Mouse (Mus musculus) kidney, embryonic 15.5 days (tissue): ENCODE results near the gene Tmem11. TPM values are rescaled to one million over a fixed set of nuclear protein-coding genes. Genes with fewer than 3 reads are reported as not detected.
"Not testable (repeated sequence)": the region's sequence is repeated elsewhere in the genome, so short reads cannot be mapped to it uniquely, and the experiment has no call there.

Experiments
- ATAC-seq: fragments of 200-750 bp; cut with Nextera tagmentation; replicated peaks from 2 replicates; pipeline ENCODE4 v1.8.0; 2017; ENCODE audit warnings: moderate TSS enrichment; ENCODE audit not compliant: low FRiP score
- H3K27ac ChIP-seq: fragments of 300-500 bp; sonication (generic); 2 replicates; pipeline ENCODE4 v1.5.1; 2015; ENCODE audit warnings: mild to moderate bottlenecking, inconsistent platforms
- H3K27me3 ChIP-seq: fragments of 300-500 bp; sonication (generic); 2 replicates; pipeline ENCODE4 v1.6.1; 2015; ENCODE audit warnings: inconsistent platforms
- H3K36me3 ChIP-seq: fragments of 300-500 bp; sonication (generic); 2 replicates; pipeline ENCODE4 v1.6.1; 2015; ENCODE audit warnings: inconsistent platforms
- H3K4me1 ChIP-seq: fragments of 300-500 bp; sonication (generic); 2 replicates; pipeline ENCODE4 v1.6.1; 2015; ENCODE audit warnings: inconsistent platforms
- H3K4me2 ChIP-seq: fragments of 300-500 bp; sonication (generic); 2 replicates; pipeline ENCODE4 v1.6.1; 2015; ENCODE audit warnings: moderate library complexity, mild to moderate bottlenecking, inconsistent platforms
- H3K4me3 ChIP-seq: fragments of 300-500 bp; sonication (generic); replicated peaks from 2 replicates; pipeline ENCODE4 v1.5.1; 2015; ENCODE audit warnings: mild to moderate bottlenecking, inconsistent platforms
- H3K9ac ChIP-seq: fragments of 300-500 bp; sonication (generic); 2 replicates; pipeline ENCODE4 v1.6.1; 2015; ENCODE audit warnings: mild to moderate bottlenecking, inconsistent platforms
- H3K9me3 ChIP-seq: fragments of 300-500 bp; sonication (generic); replicated peaks from 2 replicates; pipeline ENCODE4 v1.6.1; 2016; ENCODE audit warnings: inconsistent platforms
- WGBS: fragments of 180-500 bp; shearing (Covaris S2); methylation state at CpG from one replicate; pipeline ENCODE4 v1.1.7; 2015; ENCODE audit warnings: mixed read lengths; 5-methylcytosine and 5-hydroxymethylcytosine counted together
- polyA plus RNA-seq: library from polyadenylated mRNA; unstranded; fragments of >200 nt; fragmentation: Nextera tagmentation; extraction: Ambion mirVana; gene quantifications from 2 replicates; pipeline ENCODE4 v1.2.1, GENCODE M21; 2015

The Tmem11 gene
- polyA plus RNA-seq, 1 experiment from 2014 or later = 67.7 TPM

GRCm38 (mm10) chr11:60879423-60879822 is 351 bp upstream of the Tmem11 start:
- Histone ChIP-seq H3K27me3 (no peaks in the 10 kb centered on the region), H3K4me1 (peaks cover 44% of the 10 kb centered on the region), H3K36me3 (peaks cover 6% of the 10 kb centered on the region; the same call in 1 of the 2 replicates), H3K9ac (peak overlapping the region; percentile 98), H3K9me3 (no peaks in the 10 kb centered on the region), H3K4me3 (peak overlapping the region; percentile 96), H3K27ac (peak overlapping the region; percentile 98), H3K4me2 (peak overlapping the region; percentile 62)
- ATAC-seq = no peak
- WGBS = 2% methylated on average over 11 of the region's 11 CpGs

- Histone ChIP-seq H3K4me3 (peak overlapping the region; percentile 96), H3K36me3 (peaks cover 6% of the 10 kb centered on the region; the same call in 1 of the 2 replicates), H3K4me1 (peaks cover 51% of the 10 kb centered on the region), H3K27me3 (no peaks in the 10 kb centered on the region), H3K27ac (peak overlapping the region; percentile 98), H3K9me3 (no peaks in the 10 kb centered on the region), H3K4me2 (peak overlapping the region; percentile 62), H3K9ac (peak overlapping the region; percentile 98)
- ATAC-seq = peak; percentile 76
- under 1% methylated on average over 51 of the region's 52 CpGs for WGBS
Observed at GRCm38 (mm10) chr11:60878056-60878612, 938 bp downstream of the Tmem11 start.

GRCm38 (mm10) chr11:60873101-60873500 is 6.0 kb downstream of the Tmem11 start:
- 79% methylated on average over 6 of the region's 6 CpGs for WGBS
- ATAC-seq = no peak
- no peak overlapping the region for H3K4me3 ChIP-seq
- no peak overlapping the region for H3K27ac ChIP-seq
- no peaks in the 10 kb centered on the region for H3K9me3 ChIP-seq
- no peaks in the 10 kb centered on the region for H3K27me3 ChIP-seq
- no peak overlapping the region for H3K9ac ChIP-seq
- peaks cover 32% of the 10 kb centered on the region for H3K36me3 ChIP-seq
- no peak overlapping the region for H3K4me2 ChIP-seq
- H3K4me1 ChIP-seq = peaks cover 59% of the 10 kb centered on the region

GRCm38 (mm10) chr11:60871409-60871808 is 7.7 kb downstream of the Tmem11 start:
- H3K4me2 ChIP-seq = no peak overlapping the region
- no peaks in the 10 kb centered on the region for H3K9me3 ChIP-seq
- peaks cover 58% of the 10 kb centered on the region for H3K4me1 ChIP-seq
- no peak overlapping the region for H3K27ac ChIP-seq
- ATAC-seq = no peak
- H3K9ac ChIP-seq = no peak overlapping the region
- WGBS = 65% methylated on average over 4 of the region's 4 CpGs
- H3K36me3 ChIP-seq = peaks cover 45% of the 10 kb centered on the region
- no peaks in the 10 kb centered on the region for H3K27me3 ChIP-seq
- no peak overlapping the region for H3K4me3 ChIP-seq

GRCm38 (mm10) chr11:60869471-60869870 is 9.6 kb downstream of the Tmem11 start:
- H3K27ac ChIP-seq, ATAC-seq, H3K4me2 ChIP-seq, H3K4me3 ChIP-seq, H3K27me3 ChIP-seq, H3K9ac ChIP-seq, H3K9me3 ChIP-seq: not testable (repeated sequence)
- Histone ChIP-seq H3K36me3 (peaks cover 52% of the 10 kb centered on the region), H3K4me1 (peaks cover 38% of the 10 kb centered on the region)
- 94% methylated on average over 6 of the region's 6 CpGs for WGBS

GRCm38 (mm10) chr11:60867904-60868303 is 11.2 kb downstream of the Tmem11 start:
- 56% methylated on average over 8 of the region's 8 CpGs for WGBS
- Histone ChIP-seq H3K9ac (no peak overlapping the region), H3K36me3 (peaks cover 67% of the 10 kb centered on the region), H3K27me3 (no peaks in the 10 kb centered on the region), H3K4me1 (peaks cover 29% of the 10 kb centered on the region), H3K4me3 (no peak overlapping the region), H3K27ac (no peak overlapping the region), H3K4me2 (no peak overlapping the region), H3K9me3 (no peaks in the 10 kb centered on the region)
- ATAC-seq = peak; percentile 69; the same call in 1 of the 2 replicates

- peaks cover 68% of the 10 kb centered on the region for H3K36me3 ChIP-seq
- ATAC-seq = no peak
- 90% methylated on average over 3 of the region's 3 CpGs for WGBS
- no peak overlapping the region for H3K4me3 ChIP-seq
- no peaks in the 10 kb centered on the region for H3K27me3 ChIP-seq
- no peak overlapping the region for H3K27ac ChIP-seq
- no peaks in the 10 kb centered on the region for H3K9me3 ChIP-seq
- H3K9ac ChIP-seq = no peak overlapping the region
- no peak overlapping the region for H3K4me2 ChIP-seq
- peaks cover 25% of the 10 kb centered on the region for H3K4me1 ChIP-seq
Observed at GRCm38 (mm10) chr11:60867456-60867855, 11.6 kb downstream of the Tmem11 start.

- H3K9me3 ChIP-seq = no peaks in the 10 kb centered on the region
- H3K36me3 ChIP-seq = peaks cover 75% of the 10 kb centered on the region
- H3K9ac ChIP-seq = no peak overlapping the region
- ATAC-seq = no peak
- 64% methylated on average over 2 of the region's 2 CpGs for WGBS
- H3K4me1 ChIP-seq = peaks cover 17% of the 10 kb centered on the region
- H3K27ac ChIP-seq = no peak overlapping the region
- no peak overlapping the region for H3K4me2 ChIP-seq
- no peak overlapping the region for H3K4me3 ChIP-seq
- H3K27me3 ChIP-seq = no peaks in the 10 kb centered on the region
Observed at GRCm38 (mm10) chr11:60866021-60866420, 13.1 kb downstream of the Tmem11 start.

GRCm38 (mm10) chr11:60864916-60865315 is 14.2 kb downstream of the Tmem11 start:
- Histone ChIP-seq H3K4me3 (no peak overlapping the region), H3K27ac (no peak overlapping the region), H3K4me1 (peaks cover 17% of the 10 kb centered on the region), H3K36me3 (peaks cover 80% of the 10 kb centered on the region), H3K9ac (no peak overlapping the region), H3K9me3 (no peaks in the 10 kb centered on the region), H3K4me2 (no peak overlapping the region), H3K27me3 (no peaks in the 10 kb centered on the region)
- ATAC-seq = no peak
- WGBS = 85% methylated on average over 14 of the region's 14 CpGs

GRCm38 (mm10) chr11:60864166-60864565 is 14.9 kb downstream of the Tmem11 start:
- Histone ChIP-seq H3K4me2 (no peak overlapping the region), H3K27ac (no peak overlapping the region), H3K4me1 (peaks cover 17% of the 10 kb centered on the region), H3K9ac (no peak overlapping the region), H3K36me3 (peaks cover 80% of the 10 kb centered on the region), H3K27me3 (no peaks in the 10 kb centered on the region), H3K4me3 (no peak overlapping the region), H3K9me3 (no peaks in the 10 kb centered on the region)
- ATAC-seq = no peak
- WGBS = 92% methylated on average over 2 of the region's 2 CpGs

- ATAC-seq = no peak
- 87% methylated on average over 4 of the region's 4 CpGs for WGBS
Observed at GRCm38 (mm10) chr11:60863196-60863595, 15.9 kb downstream of the Tmem11 start.

GRCm38 (mm10) chr11:60861993-60862392 is 17.1 kb downstream of the Tmem11 start:
- 85% methylated on average over 3 of the region's 3 CpGs for WGBS
- H3K27ac ChIP-seq = no peak overlapping the region
- H3K4me1 ChIP-seq = peaks cover 5% of the 10 kb centered on the region; the same call in 1 of the 2 replicates
- no peak overlapping the region for H3K4me2 ChIP-seq
- H3K9me3 ChIP-seq = no peaks in the 10 kb centered on the region
- no peak overlapping the region for H3K9ac ChIP-seq
- no peak for ATAC-seq
- peaks cover 87% of the 10 kb centered on the region for H3K36me3 ChIP-seq
- H3K4me3 ChIP-seq = no peak overlapping the region
- no peaks in the 10 kb centered on the region for H3K27me3 ChIP-seq

More at GRCm38 (mm10) chr11:60863196-60863595, 15.9 kb downstream of the Tmem11 start:
- no peak overlapping the region for H3K4me2 ChIP-seq
- H3K9ac ChIP-seq = no peak overlapping the region
- no peak overlapping the region for H3K27ac ChIP-seq
- H3K9me3 ChIP-seq = no peaks in the 10 kb centered on the region
- no peak overlapping the region for H3K4me3 ChIP-seq
- peaks cover 15% of the 10 kb centered on the region for H3K4me1 ChIP-seq
- peaks cover 84% of the 10 kb centered on the region for H3K36me3 ChIP-seq
- H3K27me3 ChIP-seq = no peaks in the 10 kb centered on the region

GRCm38 (mm10) chr11:60856587-60856986 is 22.5 kb downstream of the Tmem11 start:
- no peak for ATAC-seq
- no peaks in the 10 kb centered on the region for H3K9me3 ChIP-seq
- H3K4me3 ChIP-seq = no peak overlapping the region
- no peaks in the 10 kb centered on the region for H3K4me1 ChIP-seq
- no peaks in the 10 kb centered on the region for H3K27me3 ChIP-seq
- no peak overlapping the region for H3K4me2 ChIP-seq
- 38% methylated on average over 3 of the region's 3 CpGs for WGBS
- peaks cover 92% of the 10 kb centered on the region for H3K36me3 ChIP-seq
- H3K27ac ChIP-seq = no peak overlapping the region
- no peak overlapping the region for H3K9ac ChIP-seq
